Mouse (Mus musculus) heart, adult 9 months (tissue): Measurements from ENCODE around the gene Mmrn1.

ENCODE experiments used
- DNase-seq, 2 experiments: peaks; one replicate each; pipeline ENCODE4 v3.0.0; 2022; ENCODE audit warnings: low spot score in 2 of 2

Mmrn1 gene

GRCm38 (mm10) chr6:60993386-60994108 lies 68.8 kb downstream of the Mmrn1 start:
- DNase-seq = no peak

GRCm38 (mm10) chr6:60994114-60994513 lies 69.3 kb downstream of the Mmrn1 start:
- no peak for DNase-seq

DNA sequence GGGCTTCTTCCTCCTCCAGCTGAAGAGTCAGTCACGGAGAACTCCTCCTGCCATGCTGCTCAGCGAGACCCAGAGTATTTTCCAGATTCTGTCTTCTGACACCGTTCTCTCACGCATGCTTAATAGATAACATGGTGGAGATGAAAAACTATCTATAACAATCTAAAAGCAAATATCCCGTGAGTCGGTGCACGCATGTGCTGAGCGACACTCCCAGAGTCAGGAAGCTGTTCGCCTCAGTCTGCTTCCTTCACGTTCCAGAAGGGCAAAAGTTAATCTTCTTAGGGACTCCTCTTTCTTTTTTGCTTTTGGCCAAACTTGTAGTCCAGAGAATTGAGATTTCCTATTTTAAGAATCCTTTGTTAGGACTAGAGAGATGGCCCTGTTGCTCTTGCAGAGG lies 69.7 kb downstream of the Mmrn1 start:
- no peak for DNase-seq

GRCm38 (mm10) chr6:60995596-60995995 lies 70.8 kb downstream of the Mmrn1 start:
- DNase-seq = no peak

- no peak for DNase-seq
Observed at GRCm38 (mm10) chr6:60996328-60996727, 71.6 kb downstream of the Mmrn1 start.

GRCm38 (mm10) chr6:61001003-61001790 lies 76.4 kb downstream of the Mmrn1 start:
- no peak for DNase-seq

DNA sequence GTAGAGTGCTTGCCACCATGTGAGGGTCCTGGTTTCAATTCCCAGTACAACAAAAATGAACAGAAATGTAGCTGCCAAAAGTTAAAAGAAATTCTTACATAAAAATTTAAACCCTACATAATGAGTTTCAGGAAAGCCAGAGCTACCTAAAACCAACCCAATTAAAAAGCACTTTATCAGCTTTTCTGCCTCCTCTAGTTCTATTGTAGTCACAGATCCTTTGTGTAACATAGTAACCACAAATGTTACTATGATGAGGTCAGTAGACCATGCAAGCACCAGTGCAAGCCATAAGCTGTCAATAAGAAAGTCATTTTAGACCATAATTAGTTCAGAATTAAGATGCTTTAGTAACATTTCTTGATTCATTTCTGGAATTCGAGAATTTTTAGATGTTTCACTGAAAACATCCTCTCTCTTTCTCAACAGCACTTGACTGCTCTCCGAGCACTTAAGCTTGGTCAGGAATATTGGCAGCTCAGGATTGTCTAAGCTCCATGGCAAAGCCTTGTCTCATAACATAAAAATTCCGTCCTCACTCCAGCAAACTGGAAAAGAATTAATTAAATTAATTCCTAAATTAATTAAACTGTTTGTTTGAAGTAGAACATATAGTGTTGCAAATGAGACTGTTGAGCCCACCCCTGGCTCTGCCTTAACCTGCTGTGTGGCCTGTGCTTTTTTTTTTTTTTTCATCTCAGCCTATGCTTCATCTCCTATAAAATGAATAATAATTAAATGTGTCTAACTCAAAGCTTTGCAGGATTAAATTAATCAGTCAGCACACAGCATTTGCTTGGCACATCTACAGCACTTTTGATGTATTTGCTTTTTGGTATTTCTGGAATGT lies 79.4 kb downstream of the Mmrn1 start:
- DNase-seq = no peak

DNA sequence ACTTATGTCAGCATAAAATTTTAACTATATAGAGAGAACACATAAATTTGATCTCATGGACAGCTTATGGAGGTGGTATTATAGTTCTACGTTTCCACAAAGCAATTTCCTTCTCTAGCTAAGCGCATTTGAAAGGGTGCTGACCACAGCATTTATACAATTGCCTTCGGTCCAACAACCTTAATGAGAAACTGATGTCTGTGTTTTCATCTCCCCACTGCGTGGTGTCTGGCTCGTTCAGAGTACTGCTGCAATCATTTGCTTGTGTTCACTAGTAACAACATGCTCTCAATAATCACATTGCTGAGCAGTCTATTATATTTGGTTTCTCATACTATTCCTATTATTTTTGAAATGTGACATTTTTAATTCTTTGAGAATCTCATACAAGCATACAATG lies 89.0 kb downstream of the Mmrn1 start:
- no peak for DNase-seq

- DNase-seq = no peak
Observed at GRCm38 (mm10) chr6:61019689-61020088, 94.9 kb downstream of the Mmrn1 start.

- no peak for DNase-seq
Observed at GRCm38 (mm10) chr6:61020995-61021394, 96.2 kb downstream of the Mmrn1 start.

- DNase-seq = no peak
Observed at GRCm38 (mm10) chr6:61033251-61033650, 108.5 kb downstream of the Mmrn1 start.
